Mouse (Mus musculus) cerebellum, adult 11 months (tissue): ENCODE data around the gene Fstl3.

Source experiments
- DNase-seq: peaks from one replicate; pipeline ENCODE4 v3.0.0; 2022

Fstl3 gene

GRCm38 (mm10) chr10:79817111-79817510 lies 40.0 kb downstream of the Fstl3 start:
- DNase-seq, result no peak

GRCm38 (mm10) chr10:79818225-79818624 lies 41.2 kb downstream of the Fstl3 start:
- no peak for DNase-seq

DNA sequence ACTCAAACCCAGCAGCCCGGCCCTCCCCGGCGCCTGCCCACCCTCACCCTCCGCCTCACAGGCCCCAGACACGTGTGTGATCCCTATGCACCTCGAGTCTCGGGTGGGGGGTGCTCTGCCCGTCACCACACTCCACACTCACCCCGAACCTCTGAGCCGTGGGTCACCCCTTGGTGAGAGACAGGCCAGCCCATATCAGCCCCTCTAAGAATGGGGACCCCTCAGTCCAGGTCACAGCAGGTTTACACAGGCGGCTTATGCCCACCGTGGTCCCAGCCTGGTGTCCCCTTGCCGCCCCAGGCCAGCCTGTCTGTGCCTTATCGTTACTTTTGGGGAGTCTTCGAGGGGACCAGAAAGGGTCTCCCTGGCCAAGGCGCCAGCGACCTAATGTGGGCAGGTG lies 42.5 kb downstream of the Fstl3 start:
- no peak for DNase-seq

DNA sequence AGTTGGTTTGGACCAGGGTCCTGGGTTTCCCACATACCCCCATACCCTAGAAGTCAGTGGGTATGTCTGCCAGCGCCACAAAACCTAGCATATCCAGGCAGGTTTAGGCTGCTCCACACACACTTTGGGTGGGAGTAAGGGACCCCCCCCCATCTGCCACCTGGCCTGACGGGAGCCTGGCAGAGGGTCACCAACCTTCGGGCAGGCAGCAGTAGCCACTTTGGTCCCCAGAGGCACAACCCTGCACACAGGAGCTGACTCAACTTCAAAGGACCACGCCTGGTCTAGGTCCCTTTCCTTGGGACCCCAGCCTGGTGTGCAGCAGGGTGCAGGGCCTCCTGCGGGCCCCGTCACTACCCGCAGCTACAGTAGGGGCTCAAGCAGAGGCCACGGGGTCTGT lies 43.2 kb downstream of the Fstl3 start:
- no peak for DNase-seq

DNA sequence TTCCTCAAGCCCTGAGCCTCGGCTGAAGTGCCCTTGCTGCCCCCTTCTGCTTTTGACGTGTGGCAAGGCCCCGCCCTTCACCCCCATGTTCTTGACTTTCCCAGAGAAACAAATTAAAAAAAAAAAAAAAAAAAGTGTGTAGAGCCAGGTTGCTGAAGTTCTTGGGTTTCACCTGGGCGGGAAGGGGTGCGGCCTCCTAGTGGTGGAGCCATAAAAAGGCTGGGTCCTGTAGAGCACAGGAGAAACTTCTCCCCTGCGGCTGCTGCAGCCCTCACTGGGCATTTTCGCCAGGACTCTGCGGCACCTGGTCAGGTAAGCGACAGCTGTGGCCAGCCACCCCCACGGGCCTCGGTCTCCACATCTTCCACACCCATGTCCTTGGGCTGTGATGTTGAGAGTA lies 43.7 kb downstream of the Fstl3 start, which contains the start of gene Misp:
Misp (plus strand) TSS at position 208 of the 400 bp plus-strand sequence.
- no peak for DNase-seq

- DNase-seq, result no peak
Measured at GRCm38 (mm10) chr10:79821731-79822130, 44.7 kb downstream of the Fstl3 start.

- DNase-seq, result no peak
Measured at GRCm38 (mm10) chr10:79822372-79822771, 45.3 kb downstream of the Fstl3 start.

- DNase-seq, result no peak
Measured at GRCm38 (mm10) chr10:79823011-79823410, 45.9 kb downstream of the Fstl3 start.

DNA sequence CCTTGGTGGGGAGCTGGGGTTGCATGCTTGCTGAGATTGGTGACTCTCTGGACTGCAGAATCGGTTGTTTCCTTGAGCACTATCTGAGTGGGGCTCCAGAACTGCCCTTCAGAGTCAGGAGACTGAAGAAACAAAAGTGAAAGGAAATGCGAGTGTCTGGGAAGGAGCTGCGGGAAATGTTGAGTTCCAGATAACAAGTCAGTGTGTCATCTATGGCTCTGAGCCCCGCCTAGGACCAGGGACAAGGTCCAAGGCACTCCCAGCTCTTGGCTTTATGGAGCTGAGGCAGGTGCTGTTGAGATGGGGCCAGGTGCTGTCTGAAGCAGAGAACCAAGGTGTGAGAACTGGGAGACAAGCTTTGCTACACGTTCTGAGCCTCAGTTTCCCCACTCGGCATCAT lies 47.3 kb downstream of the Fstl3 start:
- no peak for DNase-seq

- DNase-seq, result no peak
Measured at GRCm38 (mm10) chr10:79831583-79831982, 54.5 kb downstream of the Fstl3 start.
